Mouse (Mus musculus): ENCODE results near the gene Fkbp9. TPM values are rescaled to one million over a fixed set of nuclear protein-coding genes. Genes with fewer than 3 reads are reported as not detected.
"Not testable (repeated sequence)": the region's sequence is repeated elsewhere in the genome, so short reads cannot be mapped to it uniquely, and the experiment has no call there.

The Fkbp9 gene
- polyA plus RNA-seq, 1 experiment from 2014 or later, result 24.9 TPM

- no peak overlapping the region for H3K27ac ChIP-seq (replicated peaks; ENCODE audit: low read depth, low read length)
- H3K9me3 ChIP-seq (ENCODE audit: control insufficient read depth, low read length), result no peaks in the 10 kb centered on the region
- DNase-seq, result peak; percentile 17
- H3K4me3 ChIP-seq (replicated peaks; ENCODE audit: low read depth, low read length), result no peak overlapping the region
- no peaks in the 10 kb centered on the region for H3K36me3 ChIP-seq (ENCODE audit: control insufficient read depth, insufficient read depth, low read length)
- H3K4me2 ChIP-seq (ENCODE audit: low read length), result no peak overlapping the region
- H3K9ac ChIP-seq (replicated peaks; ENCODE audit: low read length), result no peak overlapping the region
- H3K27me3 ChIP-seq (ENCODE audit: control insufficient read depth, insufficient read depth, low read length), result no peaks in the 10 kb centered on the region
- no peak for ATAC-seq (ENCODE audit: low FRiP score, low TSS enrichment)
- H3K4me1 ChIP-seq (ENCODE audit: control insufficient read depth, insufficient read depth, low read length), result no peaks in the 10 kb centered on the region
- 70% methylated on average over 7 of the region's 7 CpGs for WGBS
Measured at GRCm38 (mm10) chr6:56850315-56850714, 18.5 kb downstream of the Fkbp9 start.

DNA sequence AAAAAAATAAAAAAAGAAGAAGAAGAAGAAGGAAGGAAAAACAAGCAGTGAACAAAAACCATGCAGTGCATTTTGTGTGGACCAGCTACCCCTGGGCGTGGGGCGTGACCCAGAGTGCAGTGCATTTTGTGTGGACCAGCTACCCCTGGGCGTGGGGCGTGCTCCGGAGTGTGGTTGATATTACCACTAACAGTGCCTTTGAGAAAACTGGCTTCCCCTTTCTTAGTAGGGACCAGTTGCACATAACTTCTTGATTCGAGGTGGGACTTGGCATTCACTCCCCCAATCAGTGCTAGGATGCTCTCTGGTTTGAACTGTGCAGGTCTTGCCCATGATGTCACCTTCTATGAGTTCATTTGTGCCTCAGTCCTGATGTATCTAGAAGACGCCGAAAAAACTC lies 22.9 kb downstream of the Fkbp9 start:
- 93% methylated on average over 8 of the region's 8 CpGs for WGBS
- Histone ChIP-seq H3K4me2 (ENCODE audit: low read length) (no peak overlapping the region), H3K9ac (replicated peaks; ENCODE audit: low read length) (no peak overlapping the region), H3K27me3 (ENCODE audit: control insufficient read depth, insufficient read depth, low read length) (no peaks in the 10 kb centered on the region), H3K27ac (replicated peaks; ENCODE audit: low read depth, low read length) (no peak overlapping the region), H3K4me1 (ENCODE audit: control insufficient read depth, insufficient read depth, low read length) (no peaks in the 10 kb centered on the region), H3K36me3 (ENCODE audit: control insufficient read depth, insufficient read depth, low read length) (no peaks in the 10 kb centered on the region), H3K9me3 (ENCODE audit: control insufficient read depth, low read length) (no peaks in the 10 kb centered on the region), H3K4me3 (replicated peaks; ENCODE audit: low read depth, low read length) (no peak overlapping the region)
- no peak for ATAC-seq (ENCODE audit: low FRiP score, low TSS enrichment)
- no peak for DNase-seq

DNA sequence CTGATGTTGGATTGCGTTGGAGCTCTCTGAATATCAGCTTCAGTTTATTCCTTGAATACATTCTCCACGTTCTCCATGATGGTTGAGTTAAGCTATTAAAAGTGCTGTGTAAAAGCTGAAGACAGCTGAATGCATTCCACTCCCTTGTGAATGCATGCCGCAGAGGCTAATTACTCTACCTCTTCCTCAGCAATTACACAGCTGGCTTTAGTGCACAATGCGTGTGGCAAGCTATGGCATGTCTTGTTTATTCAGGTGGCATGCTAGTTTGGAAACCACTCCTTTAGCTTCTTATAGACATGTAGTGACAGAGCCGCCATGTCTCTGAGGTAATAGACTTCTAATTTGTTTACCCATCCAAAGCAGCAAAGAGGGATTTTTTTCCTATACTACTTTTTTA lies 24.9 kb downstream of the Fkbp9 start:
- Histone ChIP-seq H3K27ac (replicated peaks; ENCODE audit: low read depth, low read length) (no peak overlapping the region), H3K27me3 (ENCODE audit: control insufficient read depth, insufficient read depth, low read length) (no peaks in the 10 kb centered on the region), H3K9me3 (ENCODE audit: control insufficient read depth, low read length) (no peaks in the 10 kb centered on the region), H3K4me3 (replicated peaks; ENCODE audit: low read depth, low read length) (no peak overlapping the region), H3K36me3 (ENCODE audit: control insufficient read depth, insufficient read depth, low read length) (no peaks in the 10 kb centered on the region), H3K4me1 (ENCODE audit: control insufficient read depth, insufficient read depth, low read length) (no peaks in the 10 kb centered on the region), H3K9ac (replicated peaks; ENCODE audit: low read length) (no peak overlapping the region), H3K4me2 (ENCODE audit: low read length) (no peak overlapping the region)
- no peak for DNase-seq
- 87% methylated on average over 5 of the region's 5 CpGs for WGBS
- no peak for ATAC-seq (ENCODE audit: low FRiP score, low TSS enrichment)

DNA sequence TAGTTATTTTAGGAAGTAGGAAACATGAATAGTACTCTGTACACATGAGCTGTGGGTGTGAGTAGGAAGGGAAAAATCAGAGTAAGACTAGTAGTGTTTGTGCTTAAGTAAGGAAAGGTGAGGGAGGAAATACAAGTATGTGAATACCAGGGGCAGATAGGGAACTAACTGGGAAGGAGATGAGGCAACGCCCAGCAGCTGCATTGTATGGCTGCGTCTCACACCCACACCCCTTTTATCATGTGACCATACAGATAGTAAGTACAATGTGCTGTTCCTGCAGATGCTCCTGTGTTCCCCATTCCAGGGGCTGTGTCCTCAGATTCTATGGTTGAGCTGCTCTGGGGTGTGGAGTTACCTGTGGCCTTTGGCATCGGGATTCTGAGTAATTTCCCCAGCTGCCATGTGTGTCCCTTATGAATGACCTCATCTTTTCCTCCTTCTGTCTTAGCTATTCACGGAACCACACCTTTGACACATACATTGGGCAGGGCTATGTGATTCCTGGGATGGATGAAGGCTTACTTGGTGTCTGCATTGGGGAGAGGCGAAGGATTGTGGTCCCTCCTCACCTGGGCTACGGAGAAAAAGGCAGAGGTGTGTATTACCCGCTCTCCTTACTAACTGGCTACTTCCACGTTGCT lies 28.5 kb downstream of the Fkbp9 start:
- WGBS, result 95% methylated on average over 8 of the region's 8 CpGs
- peak; percentile 34; the same call in 1 of the 2 replicates for ATAC-seq (ENCODE audit: low FRiP score, low TSS enrichment)

DNA sequence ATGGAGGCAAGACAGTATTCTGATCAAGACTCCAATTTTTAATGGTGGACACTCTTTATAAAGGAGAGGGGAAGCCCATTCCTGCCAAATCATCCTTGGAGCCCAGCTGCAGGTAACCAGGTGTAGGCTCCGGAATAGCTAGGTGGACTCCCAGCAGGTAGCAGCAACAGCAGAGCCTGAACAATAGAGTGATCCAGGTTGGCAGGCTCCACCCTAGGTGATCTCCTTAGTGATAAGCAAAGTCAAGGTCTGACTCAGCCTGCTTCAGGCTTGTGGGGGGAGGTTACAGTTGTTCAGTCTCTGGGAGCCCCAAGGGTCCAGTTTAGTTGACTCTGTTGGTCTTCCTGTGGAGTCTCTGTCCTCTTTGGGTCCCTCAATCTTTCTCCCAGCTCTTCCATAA lies 35.0 kb downstream of the Fkbp9 start:
- not testable (repeated sequence) for DNase-seq; H3K4me2 ChIP-seq (ENCODE audit: low read length); H3K4me3 ChIP-seq (replicated peaks; ENCODE audit: low read depth, low read length); H3K27me3 ChIP-seq (ENCODE audit: control insufficient read depth, insufficient read depth, low read length); H3K9ac ChIP-seq (replicated peaks; ENCODE audit: low read length); ATAC-seq (ENCODE audit: low FRiP score, low TSS enrichment); H3K9me3 ChIP-seq (ENCODE audit: control insufficient read depth, low read length); H3K4me1 ChIP-seq (ENCODE audit: control insufficient read depth, insufficient read depth, low read length); H3K36me3 ChIP-seq (ENCODE audit: control insufficient read depth, insufficient read depth, low read length); H3K27ac ChIP-seq (replicated peaks; ENCODE audit: low read depth, low read length)
- WGBS, result 86% methylated on average over 1 of the region's 1 CpGs

More for the DNA sequence above, 28.5 kb downstream of the Fkbp9 start:
- Histone ChIP-seq H3K9me3 (ENCODE audit: control insufficient read depth, low read length) (no peaks in the 10 kb centered on the region), H3K4me2 (ENCODE audit: low read length) (no peak overlapping the region), H3K4me3 (replicated peaks; ENCODE audit: low read depth, low read length) (no peak overlapping the region), H3K4me1 (ENCODE audit: control insufficient read depth, insufficient read depth, low read length) (no peaks in the 10 kb centered on the region), H3K27me3 (ENCODE audit: control insufficient read depth, insufficient read depth, low read length) (no peaks in the 10 kb centered on the region), H3K27ac (replicated peaks; ENCODE audit: low read depth, low read length) (no peak overlapping the region), H3K9ac (replicated peaks; ENCODE audit: low read length) (no peak overlapping the region), H3K36me3 (ENCODE audit: control insufficient read depth, insufficient read depth, low read length) (no peaks in the 10 kb centered on the region)
- no peak for DNase-seq

- DNase-seq, result no peak
- H3K4me3 ChIP-seq (replicated peaks; ENCODE audit: low read depth, low read length), result no peak overlapping the region
- H3K4me2 ChIP-seq (ENCODE audit: low read length), result no peak overlapping the region
- H3K36me3 ChIP-seq (ENCODE audit: control insufficient read depth, insufficient read depth, low read length), result no peaks in the 10 kb centered on the region
- no peaks in the 10 kb centered on the region for H3K4me1 ChIP-seq (ENCODE audit: control insufficient read depth, insufficient read depth, low read length)
- 76% methylated on average over 8 of the region's 8 CpGs for WGBS
- no peaks in the 10 kb centered on the region for H3K9me3 ChIP-seq (ENCODE audit: control insufficient read depth, low read length)
- no peak for ATAC-seq (ENCODE audit: low FRiP score, low TSS enrichment)
- H3K9ac ChIP-seq (replicated peaks; ENCODE audit: low read length), result no peak overlapping the region
- no peak overlapping the region for H3K27ac ChIP-seq (replicated peaks; ENCODE audit: low read depth, low read length)
- H3K27me3 ChIP-seq (ENCODE audit: control insufficient read depth, insufficient read depth, low read length), result no peaks in the 10 kb centered on the region
Measured at GRCm38 (mm10) chr6:56868565-56868964, 36.7 kb downstream of the Fkbp9 start.

DNA sequence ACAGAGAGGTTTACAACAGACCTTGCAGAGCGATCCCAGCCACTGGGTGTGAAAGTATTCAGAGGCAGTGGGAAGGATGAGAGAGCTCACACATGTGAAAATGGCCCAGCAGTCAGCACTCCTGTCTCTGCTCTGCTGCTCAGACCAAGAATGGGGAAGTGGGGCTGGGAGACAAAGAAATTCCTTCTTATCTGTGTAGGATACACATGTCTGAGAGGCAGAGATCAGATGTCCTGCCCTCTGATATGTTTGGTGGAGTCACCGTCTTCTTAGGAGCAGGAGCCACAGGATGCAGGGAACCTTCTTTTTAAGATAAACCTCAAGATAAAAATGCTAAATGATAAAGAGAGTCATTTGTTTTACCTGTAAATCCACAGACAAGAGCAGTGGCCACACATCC lies 38.2 kb downstream of the Fkbp9 start:
- H3K9me3 ChIP-seq (ENCODE audit: control insufficient read depth, low read length), result no peaks in the 10 kb centered on the region
- no peak for ATAC-seq (ENCODE audit: low FRiP score, low TSS enrichment)
- no peak overlapping the region for H3K4me2 ChIP-seq (ENCODE audit: low read length)
- H3K27me3 ChIP-seq (ENCODE audit: control insufficient read depth, insufficient read depth, low read length), result no peaks in the 10 kb centered on the region
- no peaks in the 10 kb centered on the region for H3K4me1 ChIP-seq (ENCODE audit: control insufficient read depth, insufficient read depth, low read length)
- H3K9ac ChIP-seq (replicated peaks; ENCODE audit: low read length), result no peak overlapping the region
- H3K27ac ChIP-seq (replicated peaks; ENCODE audit: low read depth, low read length), result no peak overlapping the region
- no peaks in the 10 kb centered on the region for H3K36me3 ChIP-seq (ENCODE audit: control insufficient read depth, insufficient read depth, low read length)
- no peak for DNase-seq
- WGBS, result 91% methylated on average over 2 of the region's 2 CpGs
- no peak overlapping the region for H3K4me3 ChIP-seq (replicated peaks; ENCODE audit: low read depth, low read length)

GRCm38 (mm10) chr6:56876870-56877269 lies 45.0 kb downstream of the Fkbp9 start:
- H3K36me3 ChIP-seq (ENCODE audit: control insufficient read depth, insufficient read depth, low read length), result peaks cover 13% of the 10 kb centered on the region
- H3K27me3 ChIP-seq (ENCODE audit: control insufficient read depth, insufficient read depth, low read length), result no peaks in the 10 kb centered on the region
- no peaks in the 10 kb centered on the region for H3K4me1 ChIP-seq (ENCODE audit: control insufficient read depth, insufficient read depth, low read length)
- H3K4me2 ChIP-seq (ENCODE audit: low read length), result no peak overlapping the region
- 84% methylated on average over 4 of the region's 4 CpGs for WGBS
- H3K9ac ChIP-seq (replicated peaks; ENCODE audit: low read length), result no peak overlapping the region
- H3K27ac ChIP-seq (replicated peaks; ENCODE audit: low read depth, low read length), result no peak overlapping the region
- no peaks in the 10 kb centered on the region for H3K9me3 ChIP-seq (ENCODE audit: control insufficient read depth, low read length)
- no peak for DNase-seq
- no peak overlapping the region for H3K4me3 ChIP-seq (replicated peaks; ENCODE audit: low read depth, low read length)
- ATAC-seq (ENCODE audit: low FRiP score, low TSS enrichment), result no peak

GRCm38 (mm10) chr6:56877985-56878384 lies 46.1 kb downstream of the Fkbp9 start:
- ATAC-seq (ENCODE audit: low FRiP score, low TSS enrichment) (no peak), DNase-seq (no peak)
- Histone ChIP-seq H3K27ac (replicated peaks; ENCODE audit: low read depth, low read length) (no peak overlapping the region), H3K9ac (replicated peaks; ENCODE audit: low read length) (no peak overlapping the region), H3K4me1 (ENCODE audit: control insufficient read depth, insufficient read depth, low read length) (no peaks in the 10 kb centered on the region), H3K4me2 (ENCODE audit: low read length) (no peak overlapping the region), H3K27me3 (ENCODE audit: control insufficient read depth, insufficient read depth, low read length) (no peaks in the 10 kb centered on the region), H3K36me3 (ENCODE audit: control insufficient read depth, insufficient read depth, low read length) (peaks cover 22% of the 10 kb centered on the region), H3K4me3 (replicated peaks; ENCODE audit: low read depth, low read length) (no peak overlapping the region), H3K9me3 (ENCODE audit: control insufficient read depth, low read length) (no peaks in the 10 kb centered on the region)
- 92% methylated on average over 8 of the region's 8 CpGs for WGBS

All from midbrain, embryonic 14.5 days (tissue).